Mouse (Mus musculus) liver, embryonic 14.5 days (tissue): ENCODE results near the gene Prdm16.

Experiments
- CTCF ChIP-seq: IDR thresholded peaks from 2 replicates; pipeline ENCODE4 v1.5.1; 2016; ENCODE audit warnings: antibody characterized with exemption, low read depth, control low read depth
- EP300 ChIP-seq: IDR thresholded peaks from 2 replicates; pipeline ENCODE4 v1.6.1; 2016; ENCODE audit warnings: antibody characterized with exemption, low read depth

DNA sequence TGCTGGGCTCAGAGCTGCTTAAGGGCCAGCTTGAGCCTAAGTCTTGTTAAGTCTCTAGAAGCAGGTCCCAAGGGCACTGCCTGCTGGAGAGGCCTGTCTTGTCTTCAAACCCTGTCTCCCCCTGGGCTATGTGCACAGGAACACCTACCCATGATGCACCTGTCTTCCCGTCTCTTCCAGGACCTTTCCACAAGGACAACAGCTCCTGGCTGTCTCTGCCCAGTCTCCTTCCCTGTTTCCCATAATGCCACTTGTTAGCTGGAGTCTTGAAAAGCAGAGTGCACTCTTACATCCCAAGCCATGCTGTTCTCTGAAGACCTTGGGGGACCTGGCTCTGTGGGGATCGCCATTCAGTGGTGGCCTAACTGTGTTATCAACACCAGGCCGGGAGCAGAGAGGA is 35.7 kb downstream of the Prdm16 start:
- no peak for TF ChIP-seq CTCF
- no peak for TF ChIP-seq EP300
